Mouse (Mus musculus): ENCODE measurements around the gene Mrpl19.

The Mrpl19 gene

DNA sequence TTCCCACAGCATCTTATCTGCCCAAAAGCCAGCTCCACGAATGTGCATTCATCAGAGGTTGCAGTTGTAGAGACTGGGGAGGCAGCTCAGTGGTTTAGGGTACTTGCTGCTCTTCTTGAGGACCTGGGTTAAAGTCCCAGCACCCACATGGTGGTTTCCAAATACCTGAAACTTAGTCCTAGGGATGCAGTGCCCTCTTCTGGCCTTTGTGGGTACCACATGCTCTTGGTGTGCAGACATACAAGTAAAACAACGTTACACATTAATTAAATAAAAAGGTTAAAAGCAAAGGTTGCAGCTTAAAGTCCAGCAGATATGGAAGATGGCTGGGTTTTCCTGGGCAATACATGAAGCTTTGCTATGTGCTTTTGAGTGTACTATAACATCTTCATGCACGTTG is 32.5 kb downstream of the Mrpl19 start:
- in situ Hi-C loops (cut with MboI) = no loop called here

DNA sequence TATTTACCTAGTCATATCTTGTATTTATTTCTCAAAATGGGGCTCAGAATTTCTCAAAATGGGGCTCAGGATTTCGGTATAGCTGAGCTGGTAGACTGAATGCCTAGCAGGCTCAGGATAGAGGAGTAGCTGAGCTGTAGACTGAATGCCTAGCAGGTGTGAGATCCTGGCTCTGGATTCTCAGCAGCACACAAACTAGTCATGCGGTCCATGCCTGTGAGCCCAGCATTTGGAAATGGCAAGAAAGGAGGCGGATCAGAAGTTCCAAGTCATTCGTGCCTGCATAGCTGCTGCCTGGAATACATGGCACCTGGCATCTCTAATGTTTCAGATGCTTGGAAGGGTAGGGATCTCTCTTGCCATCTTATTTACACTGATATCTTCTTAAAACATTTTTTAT is 36.4 kb downstream of the Mrpl19 start:
- in situ Hi-C loops (cut with MboI) = no loop called here

- in situ Hi-C loops (cut with MboI) = no loop called here
Measured at GRCm38 (mm10) chr6:81924304-81924703, 41.5 kb downstream of the Mrpl19 start.

- in situ Hi-C loops (cut with MboI) = no loop called here
Measured at GRCm38 (mm10) chr6:81923523-81924142, 42.1 kb downstream of the Mrpl19 start, which contains the start of gene Gcfc2. TSS of gene Gcfc2 (plus strand) at chr6:81923669.

GRCm38 (mm10) chr6:81912177-81912576 is 53.6 kb downstream of the Mrpl19 start:
- in situ Hi-C loops (cut with MboI) = no loop called here

DNA sequence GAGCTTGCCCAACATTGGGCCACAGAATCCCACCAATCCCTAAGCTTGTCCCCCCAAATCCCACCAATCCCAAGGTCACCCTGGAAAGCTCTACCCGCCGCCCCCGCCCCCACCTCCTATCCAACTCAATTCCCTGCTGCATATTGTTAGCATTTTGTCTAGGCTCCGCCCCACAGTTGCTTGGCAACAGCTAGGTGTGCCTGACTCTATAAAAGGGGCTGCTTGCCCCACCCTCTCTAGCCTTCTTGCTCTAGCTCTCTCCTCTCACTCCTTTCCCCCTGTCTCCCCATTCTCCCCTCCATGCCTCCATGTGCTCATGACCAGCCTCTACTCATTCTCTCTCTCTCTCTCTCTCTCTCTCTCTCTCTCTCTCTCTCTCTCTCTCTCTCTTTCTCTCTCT is 54.0 kb downstream of the Mrpl19 start:
- in situ Hi-C loops (cut with MboI) = no loop called here

GRCm38 (mm10) chr6:81911244-81911643 is 54.5 kb downstream of the Mrpl19 start:
- in situ Hi-C loops (cut with MboI) = no loop called here

DNA sequence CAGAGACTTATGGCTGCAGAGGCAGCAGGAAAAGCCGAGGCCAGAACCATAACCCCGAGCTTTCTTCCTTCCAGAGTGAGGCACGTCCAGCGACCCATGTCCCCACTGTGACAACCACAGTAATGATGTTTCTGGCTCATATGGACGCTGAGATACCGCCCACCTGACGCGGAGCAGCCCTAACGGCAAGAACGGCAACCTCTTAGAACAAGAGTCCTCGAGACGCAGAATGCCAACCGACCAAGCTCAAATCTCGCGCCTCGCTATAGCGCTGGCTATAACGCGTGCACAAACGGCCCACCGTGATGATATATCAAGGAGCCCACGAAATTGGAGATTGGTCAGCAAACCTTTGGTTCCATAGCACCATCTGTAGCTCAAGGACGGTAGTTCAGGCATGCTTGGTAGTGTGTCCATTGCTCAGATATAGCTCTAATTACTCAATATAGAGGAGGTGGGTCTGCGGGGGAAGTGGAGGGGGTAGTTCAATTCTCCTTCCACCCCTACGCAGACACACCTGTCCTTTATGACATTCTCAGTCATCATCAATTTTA is 55.4 kb downstream of the Mrpl19 start:
- in situ Hi-C loops (cut with MboI) = no loop called here
